Mouse (Mus musculus): ENCODE data around the gene Zfp354c. TPM values are rescaled to one million over a fixed set of nuclear protein-coding genes. Genes with fewer than 3 reads are reported as not detected.

The Zfp354c gene
- total RNA-seq (2021), result 5.2 and 9.8 TPM in 2 replicates
- long read RNA-seq, experiment 1, partial matches to known transcripts, result 0 of 2 reads
- long read RNA-seq, experiment 1, other reads (novel, unspliced or antisense), result 2 of 2 reads
- long read RNA-seq, experiment 2, partial matches to known transcripts, result 0 of 1 reads
- long read RNA-seq, experiment 2, other reads (novel, unspliced or antisense), result 1 of 1 reads

- peak; percentile 92 for DNase-seq
Measured at GRCm38 (mm10) chr11:50827010-50827953, at the start of gene Zfp354c. Gene Zfp354c, minus strand, starts transcription at chr11:50827724.

GRCm38 (mm10) chr11:50850989-50851601 is 23.6 kb upstream of the Zfp354c start:
- peak; percentile 25 for DNase-seq

GRCm38 (mm10) chr11:50850177-50850735 is 22.7 kb upstream of the Zfp354c start, which contains the start of gene Grm6:
Gene Grm6, plus strand, starts transcription at chr11:50850685.
- DNase-seq, result no peak

- no peak for DNase-seq
Measured at GRCm38 (mm10) chr11:50849310-50849709, 21.8 kb upstream of the Zfp354c start.

- peak; percentile 30 for DNase-seq
Measured at GRCm38 (mm10) chr11:50848520-50849137, 21.1 kb upstream of the Zfp354c start.

- DNase-seq, result no peak
Measured at GRCm38 (mm10) chr11:50847047-50847446, 19.5 kb upstream of the Zfp354c start.

GRCm38 (mm10) chr11:50845951-50846350 is 18.4 kb upstream of the Zfp354c start:
- no peak for DNase-seq

- peak; percentile 92 for DNase-seq
Measured at GRCm38 (mm10) chr11:50841023-50841735, 13.7 kb upstream of the Zfp354c start, which contains the start of gene Zfp879. Gene Zfp879, minus strand, starts transcription at chr11:50841552.

GRCm38 (mm10) chr11:50835727-50836126 is 8.2 kb upstream of the Zfp354c start:
- DNase-seq, result no peak

- DNase-seq, result no peak
Measured at GRCm38 (mm10) chr11:50826214-50826613, 1.3 kb downstream of the Zfp354c start.

- DNase-seq, result no peak
Measured at GRCm38 (mm10) chr11:50814233-50814632, 13.3 kb downstream of the Zfp354c start.

GRCm38 (mm10) chr11:50798836-50799235 is 28.7 kb downstream of the Zfp354c start:
- no peak for DNase-seq

GRCm38 (mm10) chr11:50797674-50798073 is 29.9 kb downstream of the Zfp354c start:
- no peak for DNase-seq

GRCm38 (mm10) chr11:50771006-50771405 is 56.5 kb downstream of the Zfp354c start:
- no peak for DNase-seq

- DNase-seq, result peak; percentile 92
Measured at GRCm38 (mm10) chr11:50768995-50769749, 58.4 kb downstream of the Zfp354c start.

- DNase-seq, result peak; percentile 75
Measured at GRCm38 (mm10) chr11:50767039-50767438, 60.5 kb downstream of the Zfp354c start.

- DNase-seq, result no peak
Measured at GRCm38 (mm10) chr11:50766461-50766860, 61.1 kb downstream of the Zfp354c start.
